Mouse (Mus musculus): Measurements from ENCODE around the gene Nudt7.

DNA sequence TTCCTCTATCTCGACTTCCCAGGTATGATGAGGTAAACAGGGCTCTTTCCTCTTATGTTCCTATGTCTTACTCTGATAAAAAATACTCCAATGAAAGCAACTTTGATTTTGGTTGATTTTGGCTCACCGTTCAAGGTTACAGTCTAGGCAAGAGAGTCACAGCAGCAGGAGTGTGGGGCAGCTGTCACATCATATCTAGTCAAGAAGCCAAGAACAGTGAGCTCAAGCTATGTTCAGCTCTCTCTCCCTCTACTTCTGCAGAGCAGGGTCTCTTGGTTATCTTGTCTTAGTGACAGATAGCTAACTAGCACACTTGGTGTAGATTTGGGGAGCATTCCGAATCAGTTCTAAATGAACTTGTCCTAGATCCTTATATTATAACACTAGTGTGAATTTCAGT, 30.5 kb downstream of the Nudt7 start:
- no peak for TF ChIP-seq POLR2A (IDR thresholded peaks at IDR 0.05; ENCODE audit: borderline replicate concordance, low read depth, low read length)
- no peak for TF ChIP-seq CTCF (IDR thresholded peaks at IDR 0.05; ENCODE audit: low read depth, low read length)

Data from bone marrow macrophage, adult 2 months (primary cell).